Mouse (Mus musculus) stomach, embryonic 15.5 days (tissue): ENCODE data around the gene Ralgps1. TPM values are rescaled to one million over a fixed set of nuclear protein-coding genes. Genes with fewer than 3 reads are reported as not detected.
A peak's percentile ranks its signal among the peaks of the same experiment; 100 is the strongest.

Experiments
- ATAC-seq: fragments of 200-750 bp; cut with Nextera tagmentation; 2 replicates; pipeline ENCODE4 v1.8.0; 2017; ENCODE audit warnings: low read depth, moderate number of reproducible peaks, moderate TSS enrichment; ENCODE audit not compliant: insufficient read depth, low FRiP score
- H3K27ac ChIP-seq: fragments of 300-500 bp; sonication (generic); 2 replicates; pipeline ENCODE4 v1.5.1; 2015; ENCODE audit warnings: mild to moderate bottlenecking, inconsistent platforms
- H3K27me3 ChIP-seq: fragments of 300-500 bp; sonication (generic); replicated peaks from 2 replicates; pipeline ENCODE4 v1.6.1; 2015; ENCODE audit warnings: inconsistent platforms
- H3K36me3 ChIP-seq: fragments of 300-500 bp; sonication (generic); 2 replicates; pipeline ENCODE4 v1.6.1; 2015; ENCODE audit warnings: inconsistent platforms
- H3K4me1 ChIP-seq: fragments of 300-500 bp; sonication (generic); 2 replicates; pipeline ENCODE4 v1.6.1; 2015; ENCODE audit warnings: inconsistent platforms
- H3K4me2 ChIP-seq: fragments of 300-500 bp; sonication (generic); 2 replicates; pipeline ENCODE4 v1.6.1; 2015; ENCODE audit warnings: mild to moderate bottlenecking, inconsistent platforms
- H3K4me3 ChIP-seq: fragments of 300-500 bp; sonication (generic); replicated peaks from 2 replicates; pipeline ENCODE4 v1.5.1; 2015; ENCODE audit warnings: inconsistent platforms
- H3K9ac ChIP-seq: fragments of 300-500 bp; sonication (generic); 2 replicates; pipeline ENCODE4 v1.6.1; 2015; ENCODE audit warnings: inconsistent platforms
- H3K9me3 ChIP-seq: fragments of 300-500 bp; sonication (generic); 2 replicates; pipeline ENCODE4 v1.6.1; 2016; ENCODE audit warnings: inconsistent platforms
- WGBS: fragments of 180-500 bp; shearing (Covaris S2); methylation state at CpG from one replicate; pipeline ENCODE4 v1.1.7; 2015; 5-methylcytosine and 5-hydroxymethylcytosine counted together
- polyA plus RNA-seq: library from polyadenylated mRNA; unstranded; fragments of >200 nt; fragmentation: Nextera tagmentation; extraction: Ambion mirVana; gene quantifications from 2 replicates; pipeline ENCODE4 v1.2.1, GENCODE M21; 2015

Ralgps1 gene
- polyA plus RNA-seq, 1 experiment from 2014 or later = 6.2 TPM

GRCm38 (mm10) chr2:33253572-33254190, 117.6 kb downstream of the Ralgps1 start:
- H3K36me3 ChIP-seq = no peaks in the 10 kb centered on the region
- H3K27me3 ChIP-seq = no peaks in the 10 kb centered on the region
- ATAC-seq = no peak
- H3K9ac ChIP-seq = no peak overlapping the region
- no peaks in the 10 kb centered on the region for H3K9me3 ChIP-seq
- no peak overlapping the region for H3K4me2 ChIP-seq
- H3K4me3 ChIP-seq = no peak overlapping the region
- H3K27ac ChIP-seq = no peak overlapping the region
- 46% methylated on average over 4 of the region's 4 CpGs for WGBS
- peaks cover 13% of the 10 kb centered on the region for H3K4me1 ChIP-seq

- Histone ChIP-seq H3K9me3 (no peaks in the 10 kb centered on the region), H3K4me1 (peaks cover 13% of the 10 kb centered on the region), H3K4me2 (no peak overlapping the region), H3K9ac (no peak overlapping the region), H3K27ac (no peak overlapping the region), H3K27me3 (no peaks in the 10 kb centered on the region), H3K4me3 (no peak overlapping the region), H3K36me3 (no peaks in the 10 kb centered on the region; the same call in 1 of the 2 replicates)
- 86% methylated on average over 6 of the region's 6 CpGs for WGBS
- no peak for ATAC-seq
Observed at GRCm38 (mm10) chr2:33252751-33253150, 118.5 kb downstream of the Ralgps1 start.

- ATAC-seq = no peak
- Histone ChIP-seq H3K4me1 (peaks cover 13% of the 10 kb centered on the region), H3K27me3 (no peaks in the 10 kb centered on the region), H3K36me3 (no peaks in the 10 kb centered on the region; the same call in 1 of the 2 replicates), H3K4me3 (no peak overlapping the region), H3K9me3 (no peaks in the 10 kb centered on the region), H3K27ac (peak overlapping the region; percentile 58; the same call in 1 of the 2 replicates), H3K9ac (no peak overlapping the region), H3K4me2 (no peak overlapping the region)
- 41% methylated on average over 3 of the region's 3 CpGs for WGBS
Observed at GRCm38 (mm10) chr2:33249922-33250633, 121.2 kb downstream of the Ralgps1 start.

- Histone ChIP-seq H3K9me3 (no peaks in the 10 kb centered on the region), H3K4me1 (peaks cover 8% of the 10 kb centered on the region; the same call in 1 of the 2 replicates), H3K4me2 (no peak overlapping the region), H3K27me3 (no peaks in the 10 kb centered on the region), H3K9ac (no peak overlapping the region), H3K36me3 (peaks cover 2% of the 10 kb centered on the region; the same call in 1 of the 2 replicates), H3K4me3 (no peak overlapping the region), H3K27ac (no peak overlapping the region)
- 89% methylated on average over 7 of the region's 7 CpGs for WGBS
- no peak for ATAC-seq
Observed at GRCm38 (mm10) chr2:33248549-33248948, 122.7 kb downstream of the Ralgps1 start.

- no peak overlapping the region for H3K4me2 ChIP-seq
- WGBS = 78% methylated on average over 5 of the region's 5 CpGs
- H3K4me3 ChIP-seq = no peak overlapping the region
- no peak for ATAC-seq
- H3K9ac ChIP-seq = no peak overlapping the region
- no peaks in the 10 kb centered on the region for H3K27me3 ChIP-seq
- peaks cover 7% of the 10 kb centered on the region; the same call in 1 of the 2 replicates for H3K4me1 ChIP-seq
- no peak overlapping the region for H3K27ac ChIP-seq
- peaks cover 6% of the 10 kb centered on the region; the same call in 1 of the 2 replicates for H3K36me3 ChIP-seq
- H3K9me3 ChIP-seq = no peaks in the 10 kb centered on the region
Observed at GRCm38 (mm10) chr2:33246841-33247240, 124.4 kb downstream of the Ralgps1 start.

- no peaks in the 10 kb centered on the region for H3K9me3 ChIP-seq
- H3K27me3 ChIP-seq = no peaks in the 10 kb centered on the region
- no peak for ATAC-seq
- H3K4me2 ChIP-seq = no peak overlapping the region
- peaks cover 6% of the 10 kb centered on the region; the same call in 1 of the 2 replicates for H3K4me1 ChIP-seq
- peaks cover 6% of the 10 kb centered on the region; the same call in 1 of the 2 replicates for H3K36me3 ChIP-seq
- no peak overlapping the region for H3K9ac ChIP-seq
- H3K27ac ChIP-seq = no peak overlapping the region
- no peak overlapping the region for H3K4me3 ChIP-seq
Observed at GRCm38 (mm10) chr2:33245350-33245749, 125.9 kb downstream of the Ralgps1 start.

GRCm38 (mm10) chr2:33244880-33245279, 126.4 kb downstream of the Ralgps1 start:
- Histone ChIP-seq H3K4me1 (peaks cover 3% of the 10 kb centered on the region; the same call in 1 of the 2 replicates), H3K4me3 (no peak overlapping the region), H3K9me3 (no peaks in the 10 kb centered on the region), H3K36me3 (peaks cover 6% of the 10 kb centered on the region; the same call in 1 of the 2 replicates), H3K27me3 (no peaks in the 10 kb centered on the region), H3K27ac (no peak overlapping the region), H3K4me2 (no peak overlapping the region), H3K9ac (no peak overlapping the region)
- 73% methylated on average over 6 of the region's 6 CpGs for WGBS
- ATAC-seq = no peak

GRCm38 (mm10) chr2:33237581-33237980, 133.7 kb downstream of the Ralgps1 start:
- Histone ChIP-seq H3K9me3 (no peaks in the 10 kb centered on the region), H3K4me1 (0 out of 2 replicates have a peak, but pooled peaks cover 3% of the 10 kb centered on the region), H3K9ac (no peak overlapping the region), H3K36me3 (no peaks in the 10 kb centered on the region), H3K27me3 (no peaks in the 10 kb centered on the region), H3K4me2 (no peak overlapping the region), H3K27ac (no peak overlapping the region), H3K4me3 (no peak overlapping the region)
- WGBS = 86% methylated on average over 6 of the region's 6 CpGs
- no peak for ATAC-seq

GRCm38 (mm10) chr2:33234848-33235247, 136.4 kb downstream of the Ralgps1 start:
- no peaks in the 10 kb centered on the region; the same call in 1 of the 2 replicates for H3K36me3 ChIP-seq
- no peak for ATAC-seq
- WGBS = 87% methylated on average over 4 of the region's 4 CpGs

GRCm38 (mm10) chr2:33233856-33234255, 137.4 kb downstream of the Ralgps1 start:
- H3K27me3 ChIP-seq = no peaks in the 10 kb centered on the region
- H3K4me1 ChIP-seq = no peaks in the 10 kb centered on the region
- no peak overlapping the region for H3K4me2 ChIP-seq
- no peaks in the 10 kb centered on the region; the same call in 1 of the 2 replicates for H3K36me3 ChIP-seq
- WGBS = 76% methylated on average over 5 of the region's 5 CpGs
- ATAC-seq = no peak
- no peak overlapping the region for H3K4me3 ChIP-seq
- H3K9ac ChIP-seq = no peak overlapping the region
- no peaks in the 10 kb centered on the region for H3K9me3 ChIP-seq
- H3K27ac ChIP-seq = no peak overlapping the region

More at GRCm38 (mm10) chr2:33234848-33235247, 136.4 kb downstream of the Ralgps1 start:
- Histone ChIP-seq H3K9ac (no peak overlapping the region), H3K4me3 (no peak overlapping the region), H3K9me3 (no peaks in the 10 kb centered on the region), H3K27ac (no peak overlapping the region), H3K4me2 (no peak overlapping the region), H3K27me3 (no peaks in the 10 kb centered on the region), H3K4me1 (0 out of 2 replicates have a peak, but pooled peaks cover under 1% of the 10 kb centered on the region)

GRCm38 (mm10) chr2:33232782-33233570, 138.3 kb downstream of the Ralgps1 start:
- no peaks in the 10 kb centered on the region for H3K4me1 ChIP-seq
- H3K36me3 ChIP-seq = no peaks in the 10 kb centered on the region; the same call in 1 of the 2 replicates
- WGBS = 82% methylated on average over 6 of the region's 6 CpGs
- no peak for ATAC-seq
- no peak overlapping the region for H3K4me3 ChIP-seq
- H3K27me3 ChIP-seq = no peaks in the 10 kb centered on the region
- H3K27ac ChIP-seq = no peak overlapping the region
- no peaks in the 10 kb centered on the region for H3K9me3 ChIP-seq
- H3K9ac ChIP-seq = no peak overlapping the region
- no peak overlapping the region for H3K4me2 ChIP-seq
